Mouse (Mus musculus) liver, postnatal 0 days (tissue): ENCODE measurements around the gene Brk1.

Source experiments
- CTCF ChIP-seq: sonication (generic); IDR thresholded peaks from 2 replicates; pipeline ENCODE4 v1.5.1; 2016; ENCODE audit warnings: antibody characterized with exemption, low read depth
- EP300 ChIP-seq: IDR thresholded peaks from 2 replicates; pipeline ENCODE4 v1.6.1; 2016; ENCODE audit warnings: antibody characterized with exemption, low read depth, mild to moderate bottlenecking

DNA sequence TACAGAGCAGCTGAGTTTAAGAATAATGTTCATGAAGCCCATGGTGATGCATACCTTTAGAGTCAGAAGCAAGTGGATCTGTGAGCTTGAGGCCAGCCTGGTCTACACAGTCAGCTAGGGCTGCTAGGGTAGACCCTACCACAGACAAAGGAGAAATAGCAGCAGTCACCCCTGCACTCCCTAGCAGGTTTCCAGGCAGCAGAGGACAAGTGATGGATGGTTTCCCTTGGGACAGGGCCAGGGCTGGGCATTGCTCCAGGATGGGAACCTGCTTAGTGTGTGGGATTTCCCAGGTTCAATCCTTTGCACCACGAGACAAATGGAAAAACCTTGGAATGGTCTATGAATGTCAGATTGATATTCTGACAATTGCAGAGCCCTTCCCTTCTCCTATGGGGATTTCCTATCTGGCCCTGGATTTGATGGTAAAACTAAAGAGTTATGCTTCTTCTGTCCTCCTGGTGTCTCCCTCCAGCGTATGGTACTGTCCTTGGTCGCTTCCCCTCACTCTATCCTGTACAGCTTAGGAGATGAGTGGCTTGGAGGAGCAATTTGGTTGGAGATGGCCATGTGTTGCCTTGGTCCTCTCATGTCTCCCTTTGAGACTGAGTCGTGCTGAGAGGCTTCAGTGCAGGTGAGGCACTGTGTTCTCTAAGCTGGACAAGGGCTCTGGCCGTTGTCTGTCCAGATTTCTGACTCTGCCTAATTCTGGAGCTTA is 17.9 kb upstream of the Brk1 start:
- TF ChIP-seq CTCF (0 out of 2 replicates have a peak, but pooled peaks have one; percentile 15), EP300 (no peak)
